Mouse (Mus musculus) MEL (cell line): ENCODE results near the gene Dlg5. TPM values are rescaled to one million over a fixed set of nuclear protein-coding genes. Genes with fewer than 3 reads are reported as not detected.

Experiments
- DNase-seq: peaks from one replicate; pipeline ENCODE4 v3.0.0; 2011; ENCODE audit warnings: low read depth, low spot score
- H3K27ac ChIP-seq: 2 replicates; pipeline ENCODE4 v1.5.1; 2012; ENCODE audit warnings: low read depth, mild to moderate bottlenecking, control low read depth, low read length, moderate library complexity; ENCODE audit not compliant: control insufficient read depth
- H3K27me3 ChIP-seq, 2 experiments: fragments of 150-350 bp in 1 of 2; sonication (generic) in 1 of 2; 2 replicates each; pipeline ENCODE4 v1.6.1; 2012; ENCODE audit warnings: low read length in 2 of 2, mild to moderate bottlenecking in 2 of 2, improper control_type of control experiment in 1 of 2, moderate library complexity in 1 of 2; ENCODE audit not compliant: insufficient read depth in 2 of 2, control insufficient read depth in 1 of 2
- H3K36me3 ChIP-seq, 2 experiments: 2 replicates each; pipeline ENCODE4 v1.6.1; 2012 to 2014; ENCODE audit warnings: low read length in 2 of 2, improper control_type of control experiment in 1 of 2, inconsistent platforms in 1 of 2, mild to moderate bottlenecking in 1 of 2; ENCODE audit not compliant: insufficient read depth in 2 of 2, control insufficient read depth in 1 of 2
- H3K4me1 ChIP-seq, 2 experiments: fragments of 150-350 bp in 1 of 2; sonication (generic) in 1 of 2; 2 replicates each; pipeline ENCODE4 v1.6.1; 2012; ENCODE audit warnings: low read length in 2 of 2, improper control_type of control experiment in 1 of 2, mild to moderate bottlenecking in 1 of 2; ENCODE audit not compliant: insufficient read depth in 2 of 2, control insufficient read depth in 1 of 2
- H3K4me3 ChIP-seq, 2 experiments: fragments of 150-350 bp in 1 of 2; sonication (generic) in 1 of 2; 2 replicates each; pipeline ENCODE4 v1.5.1; 2012; ENCODE audit warnings: low read depth in 2 of 2, low read length in 2 of 2, mild to moderate bottlenecking in 2 of 2, moderate library complexity in 2 of 2, control low read depth in 1 of 2, improper control_type of control experiment in 1 of 2; ENCODE audit not compliant: control insufficient read depth in 1 of 2, insufficient read depth in 1 of 2
- H3K79me2 ChIP-seq: 2 replicates; pipeline ENCODE4 v1.6.1; 2012; ENCODE audit warnings: mild to moderate bottlenecking, low read length, moderate library complexity; ENCODE audit not compliant: control insufficient read depth, poor library complexity, insufficient read depth
- H3K9ac ChIP-seq: 2 replicates; pipeline ENCODE4 v1.6.1; 2012; ENCODE audit warnings: low read depth, mild to moderate bottlenecking, control low read depth, low read length, moderate library complexity; ENCODE audit not compliant: control insufficient read depth, poor library complexity, severe bottlenecking
- H3K9me3 ChIP-seq: fragments of 150-350 bp; sonication (generic); replicated peaks from 2 replicates; pipeline ENCODE4 v1.6.1; 2012; ENCODE audit warnings: mild to moderate bottlenecking, low read length, improper control_type of control experiment, moderate library complexity; ENCODE audit not compliant: insufficient read depth
- BHLHE40 ChIP-seq: IDR thresholded peaks from 2 replicates; pipeline ENCODE4 v1.6.1; 2012; ENCODE audit warnings: low read depth, mild to moderate bottlenecking, inconsistent platforms, low read length, improper control_type of control experiment, borderline replicate concordance
- CHD1 ChIP-seq: IDR thresholded peaks from 2 replicates; pipeline ENCODE4 v1.6.1; 2012; ENCODE audit warnings: low read depth, mild to moderate bottlenecking, inconsistent platforms, low read length, improper control_type of control experiment
- CHD2 ChIP-seq: IDR thresholded peaks from 2 replicates; pipeline ENCODE4 v1.6.1; 2011; ENCODE audit warnings: low read length, improper control_type of control experiment
- E2F4 ChIP-seq: IDR thresholded peaks from 2 replicates; pipeline ENCODE4 v1.6.1; 2011; ENCODE audit warnings: low read depth, low read length, improper control_type of control experiment, borderline replicate concordance
- ELF1 ChIP-seq: IDR thresholded peaks from 2 replicates; pipeline ENCODE4 v1.6.1; 2014; ENCODE audit warnings: low read depth, mild to moderate bottlenecking, inconsistent platforms, low read length, improper control_type of control experiment, moderate library complexity
- EP300 ChIP-seq, 2 experiments: IDR thresholded peaks; 2 replicates each; pipeline ENCODE4 v1.6.1; 2011; ENCODE audit warnings: improper control_type of control experiment in 2 of 2, low read length in 2 of 2, low read depth in 1 of 2, mild to moderate bottlenecking in 1 of 2
- ETS1 ChIP-seq: IDR thresholded peaks from 2 replicates; pipeline ENCODE4 v1.6.1; 2012; ENCODE audit warnings: low read depth, mild to moderate bottlenecking, inconsistent platforms, low read length, improper control_type of control experiment, moderate library complexity
- HCFC1 ChIP-seq: IDR thresholded peaks from 2 replicates; pipeline ENCODE4 v1.6.1; 2012; ENCODE audit warnings: low read depth, mild to moderate bottlenecking, inconsistent platforms, low read length, improper control_type of control experiment, moderate library complexity
- JUND ChIP-seq: IDR thresholded peaks from 2 replicates; pipeline ENCODE4 v1.6.1; 2011; ENCODE audit warnings: low read depth, mild to moderate bottlenecking, improper control_type of control experiment, low read length
- KAT2A ChIP-seq: conservative IDR thresholded peaks from 2 replicates; pipeline ENCODE4 v1.6.1; 2012; ENCODE audit warnings: low read depth, low read length, improper control_type of control experiment, inconsistent platforms
- MAFK ChIP-seq: IDR thresholded peaks from 2 replicates; pipeline ENCODE4 v1.6.1; 2011; ENCODE audit warnings: low read depth, mild to moderate bottlenecking, low read length, improper control_type of control experiment, borderline replicate concordance
- MXI1 ChIP-seq: IDR thresholded peaks from 2 replicates; pipeline ENCODE4 v1.6.1; 2011; ENCODE audit warnings: mild to moderate bottlenecking, low read depth, low read length, improper control_type of control experiment
- NELFE ChIP-seq: IDR thresholded peaks from 2 replicates; pipeline ENCODE4 v1.6.1; 2011; ENCODE audit warnings: low read depth, low read length, improper control_type of control experiment
- NRF1 ChIP-seq: IDR thresholded peaks from 2 replicates; pipeline ENCODE4 v1.6.1; 2014; ENCODE audit warnings: low read depth, mild to moderate bottlenecking, inconsistent platforms, low read length, improper control_type of control experiment, moderate library complexity; ENCODE audit not compliant: poor library complexity, insufficient read depth, severe bottlenecking
- POLR2A ChIP-seq, 2 experiments: IDR thresholded peaks; 2 replicates each; pipeline ENCODE4 v1.6.1; 2011 to 2012; ENCODE audit warnings: low read length in 2 of 2, mild to moderate bottlenecking in 2 of 2, control low read depth in 1 of 2, improper control_type of control experiment in 1 of 2, low read depth in 1 of 2, moderate library complexity in 1 of 2; ENCODE audit not compliant: control insufficient read depth in 1 of 2, insufficient read depth in 1 of 2, poor library complexity in 1 of 2
- POLR2AphosphoS2 ChIP-seq: IDR thresholded peaks from 2 replicates; pipeline ENCODE4 v1.6.1; 2011; ENCODE audit warnings: low read length, improper control_type of control experiment
- POLR2AphosphoS5 ChIP-seq: IDR thresholded peaks from 2 replicates; pipeline ENCODE4 v1.6.1; 2012; ENCODE audit warnings: low read depth, borderline replicate concordance, mild to moderate bottlenecking, inconsistent platforms, low read length, moderate library complexity, mixed read lengths
- RAD21 ChIP-seq: IDR thresholded peaks from 2 replicates; pipeline ENCODE4 v1.6.1; 2011; ENCODE audit warnings: mild to moderate bottlenecking, low read depth, low read length, improper control_type of control experiment
- SIN3A ChIP-seq: IDR thresholded peaks from 2 replicates; pipeline ENCODE4 v1.6.1; 2012; ENCODE audit warnings: low read length, improper control_type of control experiment, inconsistent platforms
- UBTF ChIP-seq: IDR thresholded peaks from 2 replicates; pipeline ENCODE4 v1.6.1; 2012; ENCODE audit warnings: low read depth, mild to moderate bottlenecking, inconsistent platforms, low read length, improper control_type of control experiment, moderate library complexity, borderline replicate concordance; ENCODE audit not compliant: insufficient read depth
- USF1 ChIP-seq: IDR thresholded peaks from 2 replicates; pipeline ENCODE4 v1.6.1; 2014; ENCODE audit warnings: low read depth, mild to moderate bottlenecking, inconsistent platforms, low read length, improper control_type of control experiment, moderate library complexity
- ZKSCAN1 ChIP-seq: IDR thresholded peaks from 2 replicates; pipeline ENCODE4 v1.6.1; 2012; ENCODE audit warnings: low read depth, mild to moderate bottlenecking, inconsistent platforms, low read length, improper control_type of control experiment, moderate library complexity
- ZMIZ1 ChIP-seq: IDR thresholded peaks from 2 replicates; pipeline ENCODE4 v1.6.1; 2012; ENCODE audit warnings: low read depth, mild to moderate bottlenecking, inconsistent platforms, low read length, improper control_type of control experiment, moderate library complexity
- ZNF384 ChIP-seq: IDR thresholded peaks from 2 replicates; pipeline ENCODE4 v1.6.1; 2012; ENCODE audit warnings: low read depth, mild to moderate bottlenecking, inconsistent platforms, low read length, improper control_type of control experiment
- polyA plus RNA-seq, 2 experiments: library from polyadenylated mRNA; stranded (reverse) in 1 of 2; unstranded in 1 of 2; fragments of >175 nt in 1 of 2; fragments of >200 nt in 1 of 2; gene quantifications; 2 replicates each; pipeline versions ENCODE4 v1.2.1 to v1.2.4; 2012; ENCODE audit warnings: low replicate concordance in 2 of 2, low read depth in 1 of 2; ENCODE audit not compliant: insufficient read length in 2 of 2, insufficient read depth in 1 of 2, missing spikeins in 1 of 2
- total RNA-seq: library from RNA; depleted of rRNA; stranded (reverse); fragments of 300-350 nt; gene quantifications from 2 replicates; pipeline ENCODE4 v1.2.3, GENCODE M21; 2012

The Dlg5 gene
- total and polyA plus RNA-seq, 3 experiments, result not detected

DNA sequence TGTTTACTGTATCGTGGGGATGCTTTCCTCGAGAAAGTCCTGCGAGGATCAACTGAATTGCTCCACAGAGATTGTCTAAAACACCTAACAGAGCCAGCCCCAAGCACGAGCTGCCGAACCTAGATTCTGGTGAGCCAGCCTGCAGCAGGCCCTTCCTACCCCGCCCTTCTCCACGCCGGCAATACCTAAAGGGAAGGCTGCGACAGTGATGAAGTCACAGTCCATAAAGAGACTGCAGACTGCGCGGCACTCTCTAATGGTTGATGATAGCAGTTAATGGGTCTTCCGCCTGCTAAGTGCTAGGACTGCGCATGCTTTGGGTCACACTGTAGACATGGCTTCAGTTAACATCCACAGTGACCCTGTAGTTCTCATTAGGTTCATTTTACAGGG lies 38.4 kb downstream of the Dlg5 start:
- Histone ChIP-seq H3K9ac (no peak overlapping the region), H3K36me3 (no peaks in the 10 kb centered on the region), H3K4me3 (no peak overlapping the region), H3K79me2 (no peaks in the 10 kb centered on the region), H3K27me3 (no peaks in the 10 kb centered on the region), H3K27ac (no peak overlapping the region), H3K4me1 (no peaks in the 10 kb centered on the region), H3K9me3 (no peaks in the 10 kb centered on the region)
- TF ChIP-seq HCFC1, result no peak
- no peak for TF ChIP-seq MAFK
- no peak for TF ChIP-seq POLR2A (IDR thresholded peaks at IDR 0.05; ENCODE audit: control insufficient read depth in 1 of 2, insufficient read depth in 1 of 2, low read depth in 1 of 2, low read length in 2 of 2, poor library complexity in 1 of 2)
- TF ChIP-seq ELF1, result no peak
- TF ChIP-seq USF1, result no peak
- TF ChIP-seq ZKSCAN1, result no peak
- TF ChIP-seq NRF1, result no peak
- DNase-seq, result no peak

DNA sequence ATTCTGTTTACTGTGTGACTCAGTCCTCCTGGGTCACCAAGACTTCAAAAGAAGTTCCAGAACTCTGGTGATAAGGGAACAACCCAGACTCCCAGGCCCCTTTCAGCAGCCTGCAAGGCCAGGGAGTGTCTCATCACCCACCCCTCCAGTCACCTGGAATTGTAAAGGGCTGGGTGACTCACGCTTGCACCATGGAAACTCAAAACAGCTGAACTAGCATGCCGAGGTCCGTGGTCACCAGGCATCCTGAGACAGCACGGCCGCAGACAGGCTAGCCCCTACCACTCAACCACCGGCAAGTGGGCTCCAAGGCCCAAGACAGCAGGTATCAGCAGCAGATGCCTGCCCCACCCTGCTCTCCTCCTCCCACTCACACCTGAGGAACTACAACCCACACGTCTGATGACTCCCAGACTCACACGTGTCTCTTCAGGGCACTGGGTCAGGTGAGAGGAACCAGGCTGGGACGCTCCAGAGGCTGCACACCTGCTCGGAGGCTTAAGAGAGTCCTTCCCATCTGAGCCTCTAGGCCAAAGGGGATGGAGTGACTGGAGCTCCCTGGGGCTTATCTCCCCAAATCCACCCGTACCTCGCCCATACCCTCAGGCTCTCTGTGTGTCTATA lies 38.9 kb downstream of the Dlg5 start:
- no peaks in the 10 kb centered on the region for H3K9me3 ChIP-seq
- H3K27ac ChIP-seq, result no peak overlapping the region
- no peaks in the 10 kb centered on the region for H3K4me1 ChIP-seq
- no peaks in the 10 kb centered on the region for H3K27me3 ChIP-seq
- TF ChIP-seq MXI1 (no peak), ZMIZ1 (no peak), USF1 (no peak), JUND (no peak), EP300 (IDR thresholded peaks at IDR 0.05; ENCODE audit: low read depth in 1 of 2, low read length in 2 of 2) (no peak), POLR2A (IDR thresholded peaks at IDR 0.05; ENCODE audit: control insufficient read depth in 1 of 2, insufficient read depth in 1 of 2, low read depth in 1 of 2, low read length in 2 of 2, poor library complexity in 1 of 2) (no peak), CHD2 (no peak), ZNF384 (no peak), BHLHE40 (no peak), ZKSCAN1 (no peak), KAT2A (no peak), POLR2AphosphoS5 (no peak), POLR2AphosphoS2 (no peak), E2F4 (no peak), ETS1 (no peak), RAD21 (no peak), SIN3A (no peak), NELFE (no peak), CHD1 (no peak), UBTF (no peak)
- TF ChIP-seq, all 39 proteins: peak for 0
- Histone ChIP-seq H3K4me3 (no peak overlapping the region), H3K9ac (no peak overlapping the region), H3K79me2 (no peaks in the 10 kb centered on the region), H3K36me3 (no peaks in the 10 kb centered on the region)
- DNase-seq, result no peak
